Mouse (Mus musculus): ENCODE results near the gene Klk6.

Klk6 gene

GRCm38 (mm10) chr7:43826056-43826455 lies 1.8 kb downstream of the Klk6 start:
- no peak for DNase-seq

- no peak for DNase-seq
Measured at GRCm38 (mm10) chr7:43827706-43828105, 3.4 kb downstream of the Klk6 start.

GRCm38 (mm10) chr7:43829006-43829405 lies 4.7 kb downstream of the Klk6 start:
- DNase-seq, result no peak

- DNase-seq, result no peak
Measured at GRCm38 (mm10) chr7:43841701-43842100, 17.4 kb downstream of the Klk6 start, which contains the start of gene Klk5. TSS of gene Klk5 (plus strand) at chr7:43841971.

DNA sequence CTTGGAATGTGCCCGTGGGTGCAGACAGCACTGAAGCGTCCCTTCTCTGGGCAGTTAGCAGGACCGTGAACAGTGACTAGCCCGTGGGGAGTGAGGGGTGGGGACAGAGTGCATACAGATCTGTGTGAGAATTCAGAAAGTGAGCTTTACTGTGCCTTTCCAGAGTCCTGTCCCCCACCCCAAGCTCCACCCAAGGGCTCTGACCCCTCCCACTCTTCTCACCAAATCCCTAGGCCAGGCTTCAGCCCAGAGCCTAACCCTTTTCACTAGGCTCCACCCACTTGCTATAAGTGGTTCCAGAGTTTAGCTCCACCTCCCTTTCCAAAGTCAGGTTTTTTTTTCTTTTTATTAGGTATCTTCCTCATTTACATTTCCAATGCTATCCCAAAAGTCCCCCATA lies 19.5 kb downstream of the Klk6 start:
- DNase-seq, result no peak

GRCm38 (mm10) chr7:43851616-43852015 lies 27.3 kb downstream of the Klk6 start:
- no peak for DNase-seq

- no peak for DNase-seq
Measured at GRCm38 (mm10) chr7:43854642-43855380, 30.5 kb downstream of the Klk6 start.

DNA sequence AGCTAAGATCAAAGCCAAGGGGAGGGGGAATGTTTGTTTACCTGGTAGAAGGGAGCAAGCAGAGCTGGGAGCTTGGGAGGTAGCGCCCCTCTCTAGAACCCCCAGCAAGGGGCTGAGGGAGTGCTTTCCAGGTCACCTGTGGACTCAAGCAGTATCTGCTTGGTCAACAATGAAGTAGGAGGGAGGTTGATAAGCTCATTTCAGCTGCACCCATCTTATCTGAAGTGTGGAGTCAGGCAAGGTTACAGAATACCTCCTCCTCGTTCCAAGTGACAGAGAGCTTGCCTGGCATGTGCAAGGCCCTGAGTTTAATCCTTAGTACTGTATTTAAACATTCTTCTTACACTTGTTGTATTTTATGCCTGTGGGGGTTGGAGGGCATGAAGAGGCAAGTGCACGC lies 31.4 kb downstream of the Klk6 start:
- no peak for DNase-seq

DNA sequence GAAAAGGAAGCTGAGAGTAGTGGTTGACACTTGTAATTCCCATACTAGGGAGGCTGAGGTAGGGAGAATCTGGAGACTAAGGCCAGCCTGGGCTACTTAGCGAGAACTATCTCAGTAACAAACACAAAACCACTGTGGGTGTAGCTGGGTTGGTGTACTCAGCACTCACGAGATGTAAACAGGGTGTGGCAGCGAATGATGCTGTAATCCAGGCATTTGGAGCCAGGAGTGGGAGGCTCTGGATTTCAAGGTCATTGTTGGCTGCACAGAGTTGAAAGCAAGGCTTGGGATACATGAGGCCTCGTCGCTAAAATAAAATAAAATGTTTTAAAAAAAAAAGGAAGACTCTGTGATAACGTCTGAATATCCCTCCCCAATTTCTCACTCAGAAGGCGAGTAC lies 32.0 kb downstream of the Klk6 start:
- DNase-seq, result no peak

- DNase-seq, result no peak
Measured at GRCm38 (mm10) chr7:43857501-43857900, 33.2 kb downstream of the Klk6 start.

DNA sequence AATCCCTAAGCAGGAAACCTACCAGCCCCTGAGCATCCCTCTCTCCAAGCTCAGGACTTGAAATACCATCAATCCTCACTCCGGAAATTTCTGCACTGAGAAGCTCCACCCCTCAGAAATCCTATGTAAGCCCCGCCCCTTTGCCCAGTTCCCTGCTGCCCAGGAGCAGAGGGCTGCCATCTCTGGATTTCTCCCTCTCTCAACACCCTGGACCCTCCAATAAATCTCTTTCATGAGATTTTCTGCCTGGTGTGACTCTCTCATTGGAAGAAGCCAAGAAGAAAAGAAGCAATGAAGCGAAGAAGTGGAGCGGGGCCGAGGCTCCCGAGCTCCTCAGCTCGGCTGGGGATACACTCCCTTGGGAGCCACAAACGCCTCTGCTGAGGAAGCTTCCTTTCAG lies 36.1 kb downstream of the Klk6 start:
- DNase-seq, result no peak

DNA sequence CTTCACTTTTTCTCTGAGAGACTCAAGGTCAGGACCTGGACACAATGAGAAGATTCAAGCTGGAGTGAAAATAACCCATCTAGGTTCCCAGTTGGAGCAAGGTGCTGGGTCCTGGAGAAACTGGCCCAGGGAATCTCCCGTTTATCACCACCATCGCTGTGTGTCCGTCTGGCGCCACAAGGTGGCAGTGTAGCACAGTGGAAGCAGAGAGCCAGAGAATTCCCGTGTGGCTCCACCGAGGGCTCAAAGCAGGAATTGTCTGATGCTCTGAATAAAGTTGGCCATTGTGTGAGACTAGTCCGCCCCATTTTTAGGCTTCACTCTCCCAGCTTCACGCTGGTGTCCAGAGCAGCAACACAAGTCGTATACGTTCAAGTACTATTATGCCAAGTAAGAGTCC lies 48.9 kb downstream of the Klk6 start:
- peak; percentile 77 for DNase-seq

DNA sequence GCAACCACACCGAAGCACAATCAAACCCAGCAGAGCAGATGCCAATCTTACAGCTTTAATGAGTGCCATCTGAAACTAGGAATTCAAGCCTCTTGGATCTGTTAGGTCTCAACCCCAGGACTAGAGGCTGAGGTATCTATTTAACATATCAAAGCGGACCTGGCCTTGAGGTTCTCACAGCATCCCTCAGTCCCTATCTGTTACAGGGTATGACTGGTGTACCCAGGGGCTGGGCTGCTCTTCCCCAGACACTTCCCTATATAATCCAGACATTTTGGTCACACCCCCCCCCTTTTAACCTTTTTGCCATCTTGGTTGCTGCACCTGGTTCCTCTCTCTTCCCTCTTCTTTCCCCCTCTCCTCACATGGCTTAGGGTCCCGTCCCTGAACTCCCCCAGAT lies 49.4 kb downstream of the Klk6 start:
- no peak for DNase-seq

GRCm38 (mm10) chr7:43874868-43875375 lies 50.6 kb downstream of the Klk6 start:
- no peak for DNase-seq

- no peak for DNase-seq
Measured at GRCm38 (mm10) chr7:43876444-43876843, 52.1 kb downstream of the Klk6 start.

- no peak for DNase-seq
Measured at GRCm38 (mm10) chr7:43878281-43878680, 54.0 kb downstream of the Klk6 start.

- DNase-seq, result no peak
Measured at GRCm38 (mm10) chr7:43880912-43881311, 56.6 kb downstream of the Klk6 start, which contains the start of gene Klk4. TSS of gene Klk4 (plus strand) at chr7:43881160.
